Mouse (Mus musculus) hindbrain, embryonic 11.5 days (tissue): Measurements from ENCODE around the gene Rnf215. TPM values are rescaled to one million over a fixed set of nuclear protein-coding genes. Genes with fewer than 3 reads are reported as not detected.

ENCODE experiments used
- ATAC-seq: fragments of 200-750 bp; cut with Nextera tagmentation; 2 replicates; pipeline ENCODE4 v1.8.0; 2017; ENCODE audit warnings: mild to moderate bottlenecking, moderate TSS enrichment, moderate library complexity; ENCODE audit not compliant: low FRiP score
- DNase-seq: peaks from one replicate; pipeline ENCODE4 v3.0.0-alpha.2; 2015; ENCODE audit warnings: low spot score
- H3K27ac ChIP-seq: fragments of 300-500 bp; sonication (generic); 2 replicates; pipeline ENCODE4 v1.5.1; 2014; ENCODE audit warnings: mild to moderate bottlenecking, low read depth, low read length
- H3K27me3 ChIP-seq: fragments of 300-500 bp; sonication (generic); 2 replicates; pipeline ENCODE4 v1.6.1; 2014; ENCODE audit warnings: mild to moderate bottlenecking, low read length, moderate library complexity, mixed read lengths; ENCODE audit not compliant: control insufficient read depth, insufficient read depth
- H3K36me3 ChIP-seq: fragments of 300-500 bp; sonication (generic); 2 replicates; pipeline ENCODE4 v1.6.1; 2014; ENCODE audit warnings: mild to moderate bottlenecking, low read length, moderate library complexity, mixed read lengths; ENCODE audit not compliant: control insufficient read depth, insufficient read depth
- H3K4me1 ChIP-seq: fragments of 300-500 bp; sonication (generic); replicated peaks from 2 replicates; pipeline ENCODE4 v1.6.1; 2014; ENCODE audit warnings: low read length, mixed read lengths; ENCODE audit not compliant: control insufficient read depth, insufficient read depth
- H3K4me2 ChIP-seq: fragments of 300-500 bp; sonication (generic); replicated peaks from 2 replicates; pipeline ENCODE4 v1.6.1; 2014; ENCODE audit warnings: mild to moderate bottlenecking, low read depth, low read length
- H3K4me3 ChIP-seq: fragments of 300-500 bp; sonication (generic); 2 replicates; pipeline ENCODE4 v1.5.1; 2014; ENCODE audit warnings: low read depth, low read length
- H3K9ac ChIP-seq: fragments of 300-500 bp; sonication (generic); 2 replicates; pipeline ENCODE4 v1.6.1; 2014; ENCODE audit warnings: low read depth, low read length
- H3K9me3 ChIP-seq: fragments of 300-500 bp; sonication (generic); 2 replicates; pipeline ENCODE4 v1.6.1; 2016; ENCODE audit warnings: low read length; ENCODE audit not compliant: control insufficient read depth
- WGBS: fragments of 180-500 bp; shearing (Covaris S2); extraction: QIAGEN DNeasy Blood & Tissue Kit; methylation state at CpG from one replicate; pipeline ENCODE4 v1.1.7; 2014; 5-methylcytosine and 5-hydroxymethylcytosine counted together
- polyA plus RNA-seq: library from polyadenylated mRNA; unstranded; fragments of >200 nt; fragmentation: Nextera tagmentation; extraction: Ambion mirVana; gene quantifications from 2 replicates; pipeline ENCODE4 v1.2.1, GENCODE M21; 2014

Gene Rnf215
- polyA plus RNA-seq, 1 experiment from 2014 or later = 31.8 TPM

DNA sequence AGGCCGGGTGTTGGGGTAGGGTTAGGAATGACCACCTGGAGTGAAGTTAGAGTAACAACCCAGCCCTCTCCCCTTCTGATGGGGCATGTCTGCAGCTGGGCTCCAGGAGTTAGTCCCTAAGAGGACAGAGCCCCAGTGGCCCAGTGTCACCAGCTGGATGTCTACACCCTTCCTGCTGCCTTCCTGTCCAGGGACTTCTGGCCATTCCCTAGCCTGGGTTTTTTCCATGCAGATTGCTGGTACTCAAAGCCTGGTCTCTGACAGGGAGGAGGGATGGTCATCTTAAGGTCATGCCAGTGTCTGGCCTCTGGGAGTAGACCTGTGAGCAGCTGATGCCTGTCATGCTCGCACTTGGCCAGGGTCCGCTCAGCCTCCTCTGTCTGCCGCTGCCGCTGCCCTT lies 13.1 kb downstream of the Rnf215 start:
- 87% methylated on average over 5 of the region's 5 CpGs for WGBS
- DNase-seq (no peak), ATAC-seq (no peak)
- H3K4me3 ChIP-seq = no peak overlapping the region
- no peaks in the 10 kb centered on the region for H3K9me3 ChIP-seq
- H3K4me1 ChIP-seq = no peaks in the 10 kb centered on the region
- H3K4me2 ChIP-seq = no peak overlapping the region
- no peak overlapping the region for H3K27ac ChIP-seq
- H3K27me3 ChIP-seq = no peaks in the 10 kb centered on the region
- H3K36me3 ChIP-seq = no peaks in the 10 kb centered on the region
- no peak overlapping the region for H3K9ac ChIP-seq

DNA sequence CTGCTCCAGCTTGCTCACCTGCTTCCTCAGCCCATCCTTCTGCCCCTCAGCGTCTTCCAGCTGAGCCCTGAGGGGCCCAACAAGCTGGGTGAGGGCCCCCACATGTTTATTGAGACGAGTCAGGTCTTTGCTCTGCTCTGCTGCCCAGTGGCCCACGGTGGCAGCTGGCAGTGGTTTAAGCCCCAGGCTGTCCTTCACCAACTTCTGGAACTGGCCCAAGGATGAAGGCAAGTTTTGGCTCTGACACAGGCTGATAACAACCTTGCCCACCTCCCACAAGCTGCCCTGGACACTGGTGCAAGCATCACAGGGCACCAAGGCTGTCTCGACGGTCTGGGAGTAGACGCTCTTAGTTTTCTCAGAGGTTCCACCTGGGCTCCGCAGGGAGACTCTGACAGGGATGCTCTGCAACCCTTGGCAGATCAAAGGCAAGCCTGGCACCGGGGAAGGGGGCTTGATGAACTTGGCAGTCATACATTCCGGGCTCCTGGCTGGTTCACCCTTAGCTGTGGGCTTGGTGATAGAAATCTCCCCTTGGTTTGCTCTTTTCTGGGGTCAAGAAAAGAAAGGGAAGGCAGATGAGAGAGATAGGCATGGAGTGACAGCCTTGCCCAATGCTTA lies 13.6 kb downstream of the Rnf215 start:
- no peak for ATAC-seq
- Histone ChIP-seq H3K27me3 (no peaks in the 10 kb centered on the region), H3K4me1 (no peaks in the 10 kb centered on the region), H3K36me3 (no peaks in the 10 kb centered on the region), H3K9me3 (no peaks in the 10 kb centered on the region), H3K27ac (no peak overlapping the region), H3K9ac (no peak overlapping the region), H3K4me2 (no peak overlapping the region), H3K4me3 (no peak overlapping the region)
- WGBS = 89% methylated on average over 9 of the region's 9 CpGs
- no peak for DNase-seq

DNA sequence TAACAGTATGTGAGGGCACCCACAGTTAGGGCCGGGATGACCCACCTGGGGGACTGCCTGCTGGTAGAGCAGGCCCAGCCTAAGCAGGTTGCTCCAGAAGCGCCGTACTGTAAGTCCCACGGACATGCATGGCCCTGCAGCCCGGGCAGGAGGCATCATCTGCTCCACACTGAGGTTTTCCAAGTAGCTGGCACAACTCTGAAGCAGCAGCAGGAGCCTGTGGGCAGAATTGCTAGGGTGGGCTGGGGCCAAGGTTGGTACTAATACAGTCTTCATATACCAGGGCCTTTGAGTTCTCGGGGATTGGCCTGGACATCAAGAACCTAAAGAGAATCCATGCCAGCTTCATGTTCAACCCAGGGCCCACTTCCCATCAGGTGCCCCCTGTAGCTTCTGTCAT lies 14.9 kb downstream of the Rnf215 start:
- WGBS = 94% methylated on average over 6 of the region's 6 CpGs
- ATAC-seq (no peak), DNase-seq (no peak)
- Histone ChIP-seq H3K9me3 (no peaks in the 10 kb centered on the region), H3K9ac (no peak overlapping the region), H3K4me2 (no peak overlapping the region), H3K36me3 (no peaks in the 10 kb centered on the region), H3K27me3 (no peaks in the 10 kb centered on the region), H3K4me3 (no peak overlapping the region), H3K4me1 (no peaks in the 10 kb centered on the region), H3K27ac (no peak overlapping the region)

DNA sequence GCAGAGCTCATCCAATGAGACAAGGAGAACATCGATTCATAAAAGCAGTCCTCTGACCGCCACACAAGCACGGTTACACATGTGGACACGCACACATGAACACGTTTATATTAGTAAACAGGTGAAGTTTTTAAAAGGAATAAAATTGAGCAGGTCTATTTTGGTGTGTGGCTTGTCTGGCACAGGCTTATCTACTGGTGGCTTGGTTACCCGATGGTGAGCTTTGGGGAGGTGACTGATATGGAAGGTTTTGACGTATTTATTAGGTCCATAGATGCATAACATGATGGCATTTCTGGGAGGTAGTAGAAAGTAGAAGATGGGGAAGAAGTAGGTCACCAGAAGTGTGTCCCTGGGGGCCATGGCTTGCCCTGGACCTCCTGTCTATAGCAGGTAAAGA lies 18.7 kb downstream of the Rnf215 start:
- DNase-seq (no peak), ATAC-seq (no peak)
- H3K9ac ChIP-seq = no peak overlapping the region
- no peaks in the 10 kb centered on the region for H3K9me3 ChIP-seq
- no peak overlapping the region for H3K4me2 ChIP-seq
- no peak overlapping the region for H3K27ac ChIP-seq
- no peaks in the 10 kb centered on the region for H3K4me1 ChIP-seq
- no peak overlapping the region for H3K4me3 ChIP-seq
- H3K36me3 ChIP-seq = no peaks in the 10 kb centered on the region
- 92% methylated on average over 7 of the region's 7 CpGs for WGBS
- H3K27me3 ChIP-seq = no peaks in the 10 kb centered on the region

DNA sequence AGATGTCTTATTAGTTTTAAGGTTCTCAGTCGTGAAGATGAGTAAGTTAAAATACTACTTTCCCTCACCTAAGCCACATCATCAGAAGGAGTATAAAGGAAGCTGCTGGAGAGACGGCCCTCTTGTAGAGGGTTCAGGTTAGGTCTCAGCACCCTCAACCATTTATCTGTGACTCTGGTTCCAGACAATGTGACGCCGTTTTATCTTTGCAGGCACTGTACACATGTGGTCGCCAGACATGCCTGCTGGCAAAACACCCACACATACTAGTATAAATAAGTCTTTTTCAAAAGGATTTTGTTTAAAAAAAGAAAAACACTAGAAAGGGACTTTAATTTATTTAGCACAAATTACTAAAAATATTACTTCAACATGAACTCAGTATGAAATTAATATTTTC lies 20.6 kb downstream of the Rnf215 start:
- Histone ChIP-seq H3K4me3 (no peak overlapping the region), H3K27ac (no peak overlapping the region), H3K4me1 (no peaks in the 10 kb centered on the region), H3K27me3 (no peaks in the 10 kb centered on the region), H3K9me3 (no peaks in the 10 kb centered on the region), H3K36me3 (no peaks in the 10 kb centered on the region), H3K4me2 (no peak overlapping the region), H3K9ac (no peak overlapping the region)
- DNase-seq (no peak), ATAC-seq (no peak)
- 80% methylated on average over 5 of the region's 5 CpGs for WGBS

- Histone ChIP-seq H3K9ac (no peak overlapping the region), H3K9me3 (no peaks in the 10 kb centered on the region), H3K27ac (no peak overlapping the region), H3K36me3 (peaks cover 4% of the 10 kb centered on the region; the same call in 1 of the 2 replicates), H3K27me3 (no peaks in the 10 kb centered on the region), H3K4me2 (no peak overlapping the region), H3K4me1 (peaks cover 11% of the 10 kb centered on the region; the same call in 1 of the 2 replicates), H3K4me3 (no peak overlapping the region)
- DNase-seq (no peak), ATAC-seq (no peak)
- WGBS = 94% methylated on average over 3 of the region's 3 CpGs
Observed at GRCm38 (mm10) chr11:4158676-4159075, 23.7 kb downstream of the Rnf215 start.

GRCm38 (mm10) chr11:4159808-4160708 lies 25.1 kb downstream of the Rnf215 start, which contains the start of the genes Ccdc157 and Sf3a1:
TSS of gene Ccdc157 (minus strand) at chr11:4160293.
TSS of gene Sf3a1 (plus strand) at chr11:4160350.
- 1% methylated on average over 54 of the region's 54 CpGs for WGBS
- Histone ChIP-seq H3K9me3 (no peaks in the 10 kb centered on the region), H3K9ac (peak within 1 kb of the TSS; percentile 92), H3K36me3 (peaks cover 8% of the 10 kb centered on the region), H3K27ac (peak within 1 kb of the TSS; percentile 93), H3K4me2 (peak within 1 kb of the TSS; percentile 80), H3K4me1 (peaks cover 11% of the 10 kb centered on the region; the same call in 1 of the 2 replicates), H3K4me3 (peak within 1 kb of the TSS; percentile 87), H3K27me3 (no peaks in the 10 kb centered on the region)
- DNase-seq (peak; percentile 97), ATAC-seq (peak; percentile 98)

DNA sequence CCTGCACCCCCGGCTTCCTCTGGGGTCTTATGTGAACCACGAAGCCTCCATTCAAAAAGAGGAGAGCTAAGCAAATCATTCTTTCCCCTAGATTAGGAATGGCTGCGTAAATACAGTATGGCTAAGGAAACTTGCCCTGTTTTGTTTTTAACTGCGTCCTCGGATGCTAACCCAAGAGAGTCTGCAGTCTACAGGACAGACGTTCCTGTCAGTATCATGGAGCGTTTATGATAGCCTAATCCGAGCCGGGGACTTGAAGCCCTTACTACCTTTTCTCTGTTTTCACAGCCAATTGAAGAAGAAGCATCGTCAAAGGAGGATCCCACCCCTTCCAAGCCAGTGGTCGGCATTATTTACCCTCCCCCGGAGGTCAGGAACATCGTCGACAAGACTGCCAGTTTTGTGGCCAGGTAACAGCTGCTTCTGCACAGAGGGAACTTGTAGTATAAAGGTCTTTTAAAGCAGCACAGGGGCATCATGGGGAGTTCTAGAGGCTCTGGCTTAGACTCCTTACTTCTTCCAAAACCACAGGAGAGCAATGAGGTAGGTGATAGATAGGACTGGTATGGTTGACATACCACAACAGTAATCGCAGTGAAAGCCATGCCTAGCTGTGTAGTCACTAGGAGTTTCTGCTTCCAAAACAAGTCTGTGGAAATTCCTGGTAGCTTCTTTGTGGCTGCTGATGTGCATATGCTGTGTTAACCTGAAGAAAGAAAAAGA lies 25.9 kb downstream of the Rnf215 start:
- 8% methylated on average over 15 of the region's 15 CpGs for WGBS
- H3K36me3 ChIP-seq = peaks cover 8% of the 10 kb centered on the region
- no peaks in the 10 kb centered on the region for H3K27me3 ChIP-seq
- DNase-seq (no peak), ATAC-seq (no peak)
- peak overlapping the region; percentile 93; the same call in 1 of the 2 replicates for H3K27ac ChIP-seq
- peaks cover 11% of the 10 kb centered on the region; the same call in 1 of the 2 replicates for H3K4me1 ChIP-seq
- peak overlapping the region; percentile 87 for H3K4me3 ChIP-seq
- peak overlapping the region; percentile 80 for H3K4me2 ChIP-seq
- H3K9ac ChIP-seq = peak overlapping the region; percentile 92
- H3K9me3 ChIP-seq = no peaks in the 10 kb centered on the region
